Mouse (Mus musculus) frontal cortex, postnatal 36 days (tissue): Measurements from ENCODE around the gene Npas3.
A peak's percentile ranks its signal among the peaks of the same experiment; 100 is the strongest.

Experiments used
- DNase-seq, 2 experiments: peaks; one replicate each; pipeline ENCODE4 v3.0.0; 2022; ENCODE audit warnings: low spot score in 2 of 2

Gene Npas3

GRCm38 (mm10) chr12:54064986-54065385, 816.5 kb downstream of the Npas3 start:
- no peak for DNase-seq

GRCm38 (mm10) chr12:54065607-54066006, 817.1 kb downstream of the Npas3 start:
- DNase-seq, result no peak

GRCm38 (mm10) chr12:54067419-54067818, 818.9 kb downstream of the Npas3 start:
- DNase-seq, result no peak

- DNase-seq, result no peak
Measured at GRCm38 (mm10) chr12:54067886-54068756, 819.6 kb downstream of the Npas3 start.

- DNase-seq, result no peak
Measured at GRCm38 (mm10) chr12:54068757-54069146, 820.3 kb downstream of the Npas3 start.

GRCm38 (mm10) chr12:54074012-54074411, 825.5 kb downstream of the Npas3 start:
- peak in 1 of 2 experiments; percentile 36 for DNase-seq

GRCm38 (mm10) chr12:54080996-54081395, 832.5 kb downstream of the Npas3 start:
- no peak for DNase-seq

- DNase-seq, result no peak
Measured at GRCm38 (mm10) chr12:54093729-54094128, 845.3 kb downstream of the Npas3 start.

GRCm38 (mm10) chr12:54096492-54096891, 848.0 kb downstream of the Npas3 start:
- no peak for DNase-seq

- no peak for DNase-seq
Measured at GRCm38 (mm10) chr12:54098136-54098535, 849.7 kb downstream of the Npas3 start.

- peak; percentile 70 to 76 for DNase-seq
Measured at GRCm38 (mm10) chr12:54098785-54099184, 850.3 kb downstream of the Npas3 start.

GRCm38 (mm10) chr12:54099458-54099857, 851.0 kb downstream of the Npas3 start:
- DNase-seq, result no peak

- DNase-seq, result no peak
Measured at GRCm38 (mm10) chr12:54101307-54101870, 852.9 kb downstream of the Npas3 start.

- no peak for DNase-seq
Measured at GRCm38 (mm10) chr12:54102500-54102899, 854.0 kb downstream of the Npas3 start.

- peak in 1 of 2 experiments; percentile 32 for DNase-seq
Measured at GRCm38 (mm10) chr12:54105531-54105930, 857.1 kb downstream of the Npas3 start.

GRCm38 (mm10) chr12:54105946-54106345, 857.5 kb downstream of the Npas3 start:
- DNase-seq, result no peak

- DNase-seq, result no peak
Measured at GRCm38 (mm10) chr12:54110342-54110741, 861.9 kb downstream of the Npas3 start.

- no peak for DNase-seq
Measured at GRCm38 (mm10) chr12:54110930-54111329, 862.5 kb downstream of the Npas3 start.

GRCm38 (mm10) chr12:54120386-54120785, 871.9 kb downstream of the Npas3 start:
- no peak for DNase-seq

- no peak for DNase-seq
Measured at GRCm38 (mm10) chr12:54121286-54121685, 872.8 kb downstream of the Npas3 start.
